Mouse (Mus musculus) bone marrow macrophage, adult 2 months (primary cell): Measurements from ENCODE around the gene Hmgcs2.

Experiments used
- CTCF ChIP-seq: IDR thresholded peaks from 2 replicates; pipeline ENCODE4 v1.5.1; 2012; ENCODE audit warnings: low read depth, mild to moderate bottlenecking, low read length, moderate library complexity
- POLR2A ChIP-seq: IDR thresholded peaks from 2 replicates; pipeline ENCODE4 v1.6.1; 2012; ENCODE audit warnings: mild to moderate bottlenecking, low read depth, low read length, borderline replicate concordance

DNA sequence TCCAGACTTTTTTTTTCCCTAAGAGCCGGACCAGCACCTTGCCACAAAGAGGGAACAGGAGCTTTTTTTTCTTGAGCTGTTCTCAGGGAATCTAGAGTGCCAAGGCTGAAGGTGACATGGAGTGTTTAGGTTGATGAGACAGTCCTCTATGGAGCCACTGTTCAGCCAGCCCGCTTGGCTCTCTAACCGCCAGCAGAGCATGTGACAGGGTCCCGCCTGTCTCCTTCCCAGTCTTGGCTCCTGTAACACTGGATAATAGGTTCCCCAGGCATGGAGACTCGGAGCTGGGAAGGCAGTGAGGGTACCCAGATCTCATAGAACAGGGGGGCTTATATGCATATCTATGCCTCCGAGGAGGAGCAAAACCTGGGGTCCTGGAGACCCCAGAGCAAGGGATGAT lies 28.4 kb downstream of the Hmgcs2 start:
- no peak for TF ChIP-seq CTCF
- TF ChIP-seq POLR2A: no peak
